Comparison of ENCODE assay signal across 17 mouse cellular contexts in the genomic region with DNA sequence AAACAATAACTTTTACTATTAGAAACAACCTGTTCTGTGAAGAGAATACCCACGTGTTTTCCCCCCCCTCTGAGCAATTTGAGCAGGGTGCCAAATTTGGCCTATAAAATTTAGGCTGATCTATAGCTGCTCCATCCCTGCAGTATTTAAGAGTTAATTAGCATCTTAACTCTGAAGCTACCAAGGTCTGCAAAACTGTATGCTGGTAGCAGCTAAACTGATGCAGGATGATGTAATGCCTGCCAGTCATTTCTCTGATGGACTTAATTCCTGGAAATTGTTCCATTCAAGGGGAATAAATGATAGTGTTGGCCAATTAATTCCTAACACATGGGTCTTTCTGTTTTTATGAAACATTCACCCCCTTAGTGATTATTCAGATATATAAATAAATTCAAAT. TPM values are rescaled to one million over a fixed set of nuclear protein-coding genes. Genes with fewer than 3 reads are reported as not detected.
"Had no signal": no experiment of that assay in that cellular context is flagged by ENCODE, and none has a peak within 500 bp of the region (broad histone marks: within the 10 kb centered on the region; RNA-seq: fewer than 3 reads in every experiment).

No protein-coding gene starts in this region.

- H3K4me3 ChIP-seq: liver, embryonic 13.5 days; lung, embryonic 15.5 days; megakaryocyte, embryonic 14.5 days; neural tube, embryonic 12.5 days had no signal

- H3K27ac ChIP-seq: liver, embryonic 13.5 days; lung, embryonic 15.5 days; macrophage; midbrain, embryonic 13.5 days; neural tube, embryonic 12.5 days; stomach, postnatal 0 days had no signal

- H3K4me1 ChIP-seq: liver, embryonic 13.5 days; lung, embryonic 15.5 days; megakaryocyte, embryonic 14.5 days; midbrain, embryonic 13.5 days; neural tube, embryonic 12.5 days had no signal

- H3K9me3 ChIP-seq: liver, embryonic 13.5 days; lung, embryonic 15.5 days; midbrain, embryonic 13.5 days; neural tube, embryonic 12.5 days had no signal

- H3K9ac ChIP-seq: liver, embryonic 13.5 days; liver, postnatal 0 days; lung, embryonic 15.5 days; neural tube, embryonic 12.5 days had no signal

- ATAC-seq: liver, postnatal 0 days had no signal

- H3K36me3 ChIP-seq: liver, embryonic 13.5 days; lung, embryonic 15.5 days; midbrain, embryonic 13.5 days; neural tube, embryonic 12.5 days had no signal

- DNase-seq: kidney, adult 2 months; liver, embryonic 13.5 days; lung, postnatal 14 days had no signal

- H3K4me2 ChIP-seq: liver, embryonic 13.5 days; lung, embryonic 15.5 days had no signal

- H3K27me3 ChIP-seq: liver, embryonic 13.5 days; lung, embryonic 15.5 days; neural tube, embryonic 12.5 days had no signal

RNA-seq across cellular contexts. Expression of a gene that starts 0.6 kb away (rescaled TPM):
- total RNA-seq: monocyte, adult 5-6 weeks; neutrophil, adult 5-6 weeks had no signal
- polyA plus RNA-seq: liver, embryonic 13.5 days; liver, postnatal 0 days; lung, embryonic 15.5 days; macrophage had no signal

RNA-seq across cellular contexts. Expression of a gene that starts 14.1 kb away (rescaled TPM):
- total RNA-seq: layer of hippocampus, adult 18-20 months; layer of hippocampus, postnatal 36 days; left cerebral cortex, postnatal 10 days; left cerebral cortex, postnatal 4 days; neutrophil, adult 5-6 weeks had no signal
- polyA plus RNA-seq: kidney, adult 2 months; kidney, embryonic 16.5 days; liver, embryonic 13.5 days; liver, postnatal 0 days; lung, embryonic 15.5 days; macrophage; midbrain, embryonic 13.5 days; neural tube, embryonic 12.5 days; stomach, postnatal 0 days had no signal
